Mouse (Mus musculus) ES-E14 (cell line): Measurements from ENCODE around the gene Gm21994. TPM values are rescaled to one million over a fixed set of nuclear protein-coding genes. Genes with fewer than 3 reads are reported as not detected.
"Not testable (repeated sequence)": the region's sequence is repeated elsewhere in the genome, so short reads cannot be mapped to it uniquely, and the experiment has no call there.

ENCODE experiments used
- DNase-seq: peaks from one replicate; pipeline ENCODE4 v3.0.0-alpha.2; 2013; ENCODE audit warnings: low read depth, low spot score
- H3K27ac ChIP-seq: 2 replicates; pipeline ENCODE4 v1.5.1; 2012; ENCODE audit warnings: low read depth, mild to moderate bottlenecking, low read length, moderate library complexity, mixed read lengths; ENCODE audit not compliant: poor library complexity, insufficient read depth, severe bottlenecking
- H3K36me3 ChIP-seq: 2 replicates; pipeline ENCODE4 v1.6.1; 2012; ENCODE audit warnings: mild to moderate bottlenecking, low read length, moderate library complexity, mixed read lengths; ENCODE audit not compliant: control insufficient read depth, poor library complexity, insufficient read depth, severe bottlenecking
- H3K4me1 ChIP-seq, 2 experiments: fragments of 150-350 bp in 1 of 2; sonication (generic) in 1 of 2; 2 replicates each; pipeline ENCODE4 v1.6.1; 2012; ENCODE audit warnings: low read length in 2 of 2, mild to moderate bottlenecking in 1 of 2, mixed read lengths in 1 of 2; ENCODE audit not compliant: control insufficient read depth in 2 of 2, insufficient read depth in 2 of 2, poor library complexity in 1 of 2
- H3K4me3 ChIP-seq, 2 experiments: fragments of 150-350 bp in 1 of 2; sonication (generic) in 1 of 2; 2 replicates each; pipeline ENCODE4 v1.5.1; 2012; ENCODE audit warnings: low read length in 2 of 2, low read depth in 1 of 2, mild to moderate bottlenecking in 1 of 2, mixed read lengths in 1 of 2; ENCODE audit not compliant: insufficient read depth in 1 of 2, poor library complexity in 1 of 2, severe bottlenecking in 1 of 2
- H3K9ac ChIP-seq: 2 replicates; pipeline ENCODE4 v1.6.1; 2012; ENCODE audit warnings: low read depth, mild to moderate bottlenecking, low read length, mixed read lengths; ENCODE audit not compliant: poor library complexity, insufficient read depth, severe bottlenecking
- H3K9me3 ChIP-seq: fragments of 150-350 bp; sonication (generic); 2 replicates; pipeline ENCODE4 v1.6.1; 2012; ENCODE audit warnings: low read depth, mild to moderate bottlenecking, low read length; ENCODE audit not compliant: control insufficient read depth, insufficient read depth
- CHD2 ChIP-seq: IDR thresholded peaks from 2 replicates; pipeline ENCODE4 v1.6.1; 2014; ENCODE audit warnings: mild to moderate bottlenecking, low read depth, low read length, inconsistent platforms
- HCFC1 ChIP-seq: IDR thresholded peaks from 2 replicates; pipeline ENCODE4 v1.6.1; 2012; ENCODE audit warnings: low read length, inconsistent platforms, borderline replicate concordance; ENCODE audit not compliant: insufficient read depth
- MAFK ChIP-seq: IDR thresholded peaks from 2 replicates; pipeline ENCODE4 v1.6.1; 2014; ENCODE audit warnings: mild to moderate bottlenecking, low read depth, low read length, inconsistent platforms; ENCODE audit not compliant: insufficient read depth
- ZC3H11A ChIP-seq: IDR thresholded peaks from 2 replicates; pipeline ENCODE4 v1.6.1; 2012; ENCODE audit warnings: low read depth, mild to moderate bottlenecking, inconsistent platforms, low read length, borderline replicate concordance
- ZNF384 ChIP-seq: IDR thresholded peaks from 2 replicates; pipeline ENCODE4 v1.6.1; 2012; ENCODE audit warnings: low read depth, low read length, inconsistent platforms
- in situ Hi-C, 2 experiments: fragments of 600-800 bp; cut with MboI; formaldehyde crosslinking; loops; one replicate each; pipeline ENCODE4 v1.15.1; 2025; ENCODE audit warnings: low sequenced_read_pairs in 2 of 2, inconsistent platforms in 1 of 2; ENCODE audit not compliant: unreplicated experiment in 2 of 2
- total RNA-seq: library from RNA; depleted of rRNA; stranded (reverse); fragments of 300-350 nt; gene quantifications from 2 replicates; pipeline ENCODE4 v1.2.3, GENCODE M21; 2012; rRNA removed

The Gm21994 gene
- total RNA-seq, 1 experiment: 14.4 TPM

DNA sequence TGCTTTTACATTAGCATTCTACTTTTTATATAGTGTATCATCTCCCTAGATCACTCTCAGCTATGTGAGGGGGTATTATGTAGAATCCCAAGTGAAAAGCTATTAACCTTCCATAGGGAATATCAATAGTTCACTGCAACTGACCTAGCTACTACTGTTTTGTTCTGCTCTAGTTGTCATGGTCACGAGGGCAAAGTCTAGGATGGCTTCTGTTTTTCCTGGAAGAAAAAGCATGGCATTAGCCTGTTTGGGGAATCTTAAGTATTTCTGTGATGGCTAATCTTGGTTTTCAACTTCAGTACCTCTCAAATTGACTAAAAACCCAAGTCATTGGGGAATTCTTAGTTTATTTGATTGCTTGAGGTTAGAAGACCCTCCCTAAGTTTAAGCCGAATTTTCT is 12.2 kb downstream of the Gm21994 start:
- H3K4me3 ChIP-seq: no peak overlapping the region
- H3K4me1 ChIP-seq: no peaks in the 10 kb centered on the region
- no peak overlapping the region for H3K9ac ChIP-seq
- TF ChIP-seq ZNF384: no peak
- no peak for TF ChIP-seq HCFC1
- no peak for TF ChIP-seq CHD2
- no peak for TF ChIP-seq ZC3H11A
- no peak for TF ChIP-seq MAFK
- no peak for DNase-seq
- H3K36me3 ChIP-seq: no peaks in the 10 kb centered on the region
- in situ Hi-C loops: no loop called here
- no peaks in the 10 kb centered on the region for H3K9me3 ChIP-seq
- H3K27ac ChIP-seq: no peak overlapping the region

DNA sequence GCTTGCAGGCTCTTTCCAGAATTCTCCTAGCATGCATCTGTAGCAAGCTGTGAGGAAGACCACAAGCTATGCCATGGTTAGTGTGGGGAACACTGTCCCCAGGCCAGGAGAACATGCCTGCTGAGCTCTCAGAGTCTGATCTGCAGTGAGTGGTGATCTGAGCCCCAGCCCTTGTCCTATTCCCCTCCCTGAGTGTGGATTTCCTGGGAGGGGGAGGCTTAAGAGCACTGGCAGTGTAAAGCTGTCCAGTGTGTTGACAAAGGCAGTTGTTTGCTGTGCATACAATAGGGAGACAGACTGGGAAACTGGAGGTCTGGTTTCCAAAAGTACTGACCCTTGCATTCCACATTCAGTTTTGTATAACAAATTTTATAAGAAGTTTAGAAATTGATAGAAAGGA is 32.1 kb downstream of the Gm21994 start:
- H3K9ac ChIP-seq, H3K27ac ChIP-seq, in situ Hi-C loops, DNase-seq, H3K4me1 ChIP-seq, H3K9me3 ChIP-seq, H3K36me3 ChIP-seq, H3K4me3 ChIP-seq: not testable (repeated sequence)

DNA sequence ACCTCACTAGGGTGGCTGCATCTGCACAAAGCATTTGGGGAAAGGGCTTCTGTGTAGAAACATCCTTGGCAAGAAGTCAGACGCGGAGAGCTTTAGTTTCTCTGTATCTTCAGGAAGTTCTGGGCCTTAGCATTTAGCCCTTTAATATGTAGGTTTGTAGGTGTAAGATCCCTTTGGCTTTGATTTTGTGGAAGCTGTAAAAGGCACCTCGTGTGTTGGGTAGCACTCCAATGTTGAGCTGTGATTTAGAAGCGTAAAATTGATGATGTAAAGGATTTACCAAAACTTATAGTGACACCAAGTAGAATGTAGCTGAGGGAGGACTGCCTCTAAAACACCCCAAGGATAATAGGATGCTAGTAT is 37.0 kb downstream of the Gm21994 start:
- H3K36me3 ChIP-seq, H3K27ac ChIP-seq, H3K9me3 ChIP-seq: not testable (repeated sequence)

DNA sequence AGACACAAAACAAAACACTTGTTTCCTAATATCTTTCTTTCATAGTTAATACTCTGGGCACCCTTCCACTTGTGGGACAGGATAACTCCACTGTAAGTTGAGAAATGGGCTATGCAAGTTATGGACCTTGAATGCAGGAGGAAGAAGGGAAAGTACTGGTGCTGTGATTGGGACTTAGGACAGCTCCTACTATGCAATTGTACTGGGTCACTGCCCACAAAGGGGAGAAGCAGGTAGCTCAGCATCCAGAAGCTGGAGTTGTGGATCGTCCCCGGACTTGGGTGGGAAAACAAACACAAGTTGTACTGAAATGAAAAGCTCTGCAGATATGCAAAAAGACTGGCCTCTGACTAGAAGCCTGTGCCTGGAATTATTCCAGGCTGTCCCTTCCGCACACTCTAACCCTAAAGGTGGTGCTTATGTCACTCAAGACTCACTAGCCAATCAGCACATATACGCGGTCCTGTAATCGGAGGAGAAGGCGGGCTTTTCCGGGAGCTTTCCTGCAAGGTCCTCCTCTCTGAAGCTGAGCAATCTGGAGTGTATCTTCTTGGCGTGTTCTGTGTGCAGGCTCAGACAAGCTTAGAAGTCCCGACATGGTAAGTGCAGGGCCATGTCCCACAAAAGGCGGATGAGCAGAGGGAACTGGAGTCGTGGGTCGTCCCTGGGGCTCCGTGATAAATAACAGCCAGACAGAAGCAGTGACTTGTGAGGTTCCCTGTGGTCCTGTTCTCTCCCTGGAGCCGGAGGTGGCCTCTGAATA is 37.6 kb downstream of the Gm21994 start, which contains the start of gene Zfp937:
TSS of gene Zfp937 (plus strand) at position 474 of the 763 bp plus-strand sequence.
- H3K9me3 ChIP-seq, H3K27ac ChIP-seq, in situ Hi-C loops, H3K36me3 ChIP-seq, H3K4me1 ChIP-seq: not testable (repeated sequence)
- DNase-seq: peak; percentile 29
- Histone ChIP-seq H3K4me3 (peak within 1 kb of the TSS; percentile 43 to 72), H3K9ac (peak within 1 kb of the TSS; percentile 67)

More for the DNA sequence above, 37.0 kb downstream of the Gm21994 start:
- DNase-seq, H3K4me1 ChIP-seq, in situ Hi-C loops: not testable (repeated sequence)
- Histone ChIP-seq H3K9ac (peak overlapping the region; percentile 67; the same call in 1 of the 2 replicates), H3K4me3 (peak overlapping the region; percentile 43 to 72)

Other genes with a start within 250 kb of the Gm21994 start
- gene Zfp120, start 118.9 kb downstream of the Gm21994 start, total RNA-seq: 9.1 and 10.0 TPM in 2 replicates
- not detected in 2 replicates for gene Gm10770, start 75.9 kb downstream of the Gm21994 start, total RNA-seq
- 36.4 and 39.1 TPM in 2 replicates for gene Gm14139, start 73.8 kb downstream of the Gm21994 start, total RNA-seq
- gene Zfp937, start 37.5 kb downstream of the Gm21994 start, total RNA-seq: 6.8 and 7.9 TPM in 2 replicates
- gene Gm14124, start 1.9 kb upstream of the Gm21994 start, total RNA-seq: 33.2 and 34.1 TPM in 2 replicates
- gene Gm10130, start 68.1 kb upstream of the Gm21994 start, total RNA-seq: 4.5 and 9.4 TPM in 2 replicates
- gene 3300002I08Rik, start 107.2 kb upstream of the Gm21994 start, total RNA-seq: 10.1 and 11.7 TPM in 2 replicates
- 6.4 and 7.8 TPM in 2 replicates for gene Zfp442, start 195.9 kb upstream of the Gm21994 start, total RNA-seq
- gene Zfp345, start 229.5 kb upstream of the Gm21994 start, total RNA-seq: 14.2 and 18.2 TPM in 2 replicates